Mouse (Mus musculus) heart, postnatal 0 days (tissue): ENCODE measurements at regions not wholly inside any gene's neighbourhood (a gene's known extent, or its start where the extent isn't known, plus 50 kb on each side); places are given as distances from the start of the nearest gene placed in this dataset.

Source experiments
- ATAC-seq: fragments of 200-750 bp; cut with Nextera tagmentation; 2 replicates; pipeline ENCODE4 v1.8.0; 2017; ENCODE audit warnings: low read depth, moderate number of reproducible peaks, moderate library complexity; ENCODE audit not compliant: insufficient read depth
- DNase-seq: peaks from one replicate; pipeline ENCODE4 v3.0.0-alpha.2; 2016; ENCODE audit warnings: low spot score
- H3K27ac ChIP-seq: fragments of 300-500 bp; sonication (generic); 2 replicates; pipeline ENCODE4 v1.5.1; 2014; ENCODE audit warnings: low read depth, mild to moderate bottlenecking
- H3K27me3 ChIP-seq: fragments of 300-500 bp; sonication (generic); 2 replicates; pipeline ENCODE4 v1.6.1; 2014; ENCODE audit warnings: low read length, mixed read lengths; ENCODE audit not compliant: control insufficient read depth, insufficient read depth
- H3K36me3 ChIP-seq: fragments of 300-500 bp; sonication (generic); replicated peaks from 2 replicates; pipeline ENCODE4 v1.6.1; 2014; ENCODE audit warnings: low read length, mixed read lengths; ENCODE audit not compliant: control insufficient read depth, insufficient read depth
- H3K4me1 ChIP-seq: fragments of 300-500 bp; sonication (generic); 2 replicates; pipeline ENCODE4 v1.6.1; 2014; ENCODE audit warnings: antibody characterized with exemption; ENCODE audit not compliant: control insufficient read depth, insufficient read depth
- H3K4me2 ChIP-seq: fragments of 300-500 bp; sonication (generic); 2 replicates; pipeline ENCODE4 v1.6.1; 2014; ENCODE audit warnings: low read depth, mild to moderate bottlenecking, low read length, moderate library complexity
- H3K4me3 ChIP-seq: fragments of 300-500 bp; sonication (generic); 2 replicates; pipeline ENCODE4 v1.5.1; 2014; ENCODE audit warnings: low read depth, low read length
- H3K9ac ChIP-seq: fragments of 300-500 bp; sonication (generic); replicated peaks from 2 replicates; pipeline ENCODE4 v1.6.1; 2014; ENCODE audit warnings: low read depth, low read length, mixed read lengths
- H3K9me3 ChIP-seq: fragments of 300-500 bp; sonication (generic); replicated peaks from 2 replicates; pipeline ENCODE4 v1.6.1; 2016; ENCODE audit warnings: low read length; ENCODE audit not compliant: control insufficient read depth
- CTCF ChIP-seq: IDR thresholded peaks from 2 replicates; pipeline ENCODE4 v1.5.1; 2016; ENCODE audit warnings: antibody characterized with exemption, control low read depth, low read depth
- EP300 ChIP-seq: IDR thresholded peaks from 2 replicates; pipeline ENCODE4 v1.6.1; 2016; ENCODE audit warnings: antibody characterized with exemption, low read depth
- WGBS: fragments of 180-500 bp; shearing (Covaris S2); extraction: QIAGEN DNeasy Blood & Tissue Kit; methylation state at CpG from one replicate; pipeline ENCODE4 v1.1.7; 2014; 5-methylcytosine and 5-hydroxymethylcytosine counted together

DNA sequence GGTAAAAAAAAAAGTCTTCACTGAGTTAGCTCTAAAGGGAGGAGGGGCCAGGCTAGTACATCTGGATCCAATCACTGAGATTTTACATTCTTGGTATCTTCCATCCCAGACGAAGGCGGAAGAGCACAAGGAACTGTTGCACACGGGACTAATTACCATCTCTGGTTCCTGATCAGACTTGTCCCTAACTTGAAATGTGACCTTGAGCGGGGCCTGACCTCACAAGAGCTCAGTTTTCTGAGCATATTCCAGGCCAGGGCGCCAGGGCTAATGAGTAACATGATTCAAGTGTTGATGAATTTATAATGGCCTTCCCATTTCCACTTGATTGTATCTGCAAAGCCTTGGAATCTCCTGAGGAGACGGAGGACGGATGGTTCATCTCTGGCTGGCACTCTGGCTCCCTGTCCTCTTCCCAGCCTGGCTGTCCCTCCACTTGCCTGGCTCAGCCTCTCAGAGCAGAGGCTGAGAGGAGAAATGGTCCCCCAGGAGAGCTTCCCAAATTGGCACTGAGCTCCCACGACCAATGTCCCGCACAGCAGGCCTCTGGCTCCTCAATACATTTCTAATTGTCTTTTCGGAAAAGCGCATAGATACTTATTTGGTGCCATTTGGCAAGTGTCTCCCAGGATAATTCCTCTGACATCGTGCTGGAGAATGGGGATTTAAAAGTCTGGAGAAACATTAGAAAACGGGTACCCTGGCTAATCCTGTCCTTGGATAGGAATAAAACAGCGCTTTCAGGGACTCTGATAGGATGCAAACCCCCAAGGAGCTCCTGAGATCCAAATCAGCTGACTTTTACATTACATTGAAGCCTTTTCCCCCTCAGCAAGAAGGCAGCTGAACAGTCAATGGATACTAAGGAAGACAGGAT, 58.1 kb upstream of the Tln2 start:
- no peak for DNase-seq
- WGBS: 51% methylated on average over 14 of the region's 14 CpGs
- Histone ChIP-seq H3K9ac (no peak overlapping the region), H3K4me2 (no peak overlapping the region), H3K27ac (no peak overlapping the region), H3K9me3 (no peaks in the 10 kb centered on the region), H3K4me1 (no peaks in the 10 kb centered on the region; the same call in 1 of the 2 replicates), H3K4me3 (no peak overlapping the region), H3K36me3 (no peaks in the 10 kb centered on the region), H3K27me3 (no peaks in the 10 kb centered on the region)
- no peak for ATAC-seq
- TF ChIP-seq CTCF (no peak), EP300 (no peak)

DNA sequence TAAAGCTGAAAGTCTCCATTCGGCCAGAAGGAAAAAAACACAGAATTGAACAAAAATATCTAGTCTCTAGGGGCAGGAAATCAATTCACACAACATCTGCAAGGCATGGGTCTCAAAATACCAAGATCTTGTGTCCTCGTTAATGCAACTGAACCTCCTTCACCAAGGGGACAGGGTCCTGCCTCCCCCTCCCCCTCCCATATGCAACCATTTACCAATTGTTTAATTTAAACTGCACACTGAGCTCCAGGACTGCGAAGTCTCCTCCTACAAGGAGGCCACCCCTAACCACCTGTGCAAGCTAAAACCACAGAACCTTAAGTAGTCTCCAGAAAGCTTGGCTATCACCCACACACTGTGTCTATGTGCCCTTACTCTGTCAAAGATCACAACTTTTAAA, 61.4 kb upstream of the Tln2 start:
- no peaks in the 10 kb centered on the region for H3K27me3 ChIP-seq
- no peaks in the 10 kb centered on the region for H3K9me3 ChIP-seq
- ATAC-seq (no peak), DNase-seq (no peak)
- no peak overlapping the region for H3K27ac ChIP-seq
- H3K4me1 ChIP-seq: peaks cover 2% of the 10 kb centered on the region
- no peak overlapping the region for H3K4me3 ChIP-seq
- H3K36me3 ChIP-seq: no peaks in the 10 kb centered on the region
- no peak for TF ChIP-seq CTCF
- TF ChIP-seq EP300: no peak
- WGBS: 78% methylated on average over 3 of the region's 3 CpGs
- H3K4me2 ChIP-seq: no peak overlapping the region
- H3K9ac ChIP-seq: no peak overlapping the region

DNA sequence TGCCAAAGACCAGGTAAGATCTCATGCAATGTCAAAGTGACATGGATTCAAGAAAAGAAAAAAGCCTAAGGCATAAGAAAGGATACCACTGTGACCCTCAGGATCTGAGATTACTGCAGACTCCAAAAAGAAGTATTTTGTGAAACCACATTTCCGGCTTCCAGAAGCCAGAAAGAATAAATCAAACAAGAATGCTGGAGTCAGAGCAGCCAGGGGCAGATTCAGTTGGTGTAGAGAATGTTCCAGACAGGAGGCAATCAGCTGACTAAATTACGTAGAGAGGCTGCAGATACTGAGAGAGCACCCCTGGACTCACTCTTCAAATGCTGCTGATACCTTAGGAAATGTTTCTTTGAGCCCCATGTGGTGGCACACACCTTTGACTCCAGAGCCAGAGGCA, 67.7 kb upstream of the Tln2 start:
- no peak for DNase-seq
- TF ChIP-seq EP300: no peak
- TF ChIP-seq CTCF: no peak
- no peak overlapping the region for H3K4me3 ChIP-seq
- H3K9me3 ChIP-seq: no peaks in the 10 kb centered on the region
- 79% methylated on average over 2 of the region's 2 CpGs for WGBS
- no peak for ATAC-seq
- no peak overlapping the region for H3K27ac ChIP-seq
- no peaks in the 10 kb centered on the region for H3K27me3 ChIP-seq
- peaks cover 40% of the 10 kb centered on the region for H3K4me1 ChIP-seq
- H3K4me2 ChIP-seq: no peak overlapping the region
- no peaks in the 10 kb centered on the region for H3K36me3 ChIP-seq
- no peak overlapping the region for H3K9ac ChIP-seq

DNA sequence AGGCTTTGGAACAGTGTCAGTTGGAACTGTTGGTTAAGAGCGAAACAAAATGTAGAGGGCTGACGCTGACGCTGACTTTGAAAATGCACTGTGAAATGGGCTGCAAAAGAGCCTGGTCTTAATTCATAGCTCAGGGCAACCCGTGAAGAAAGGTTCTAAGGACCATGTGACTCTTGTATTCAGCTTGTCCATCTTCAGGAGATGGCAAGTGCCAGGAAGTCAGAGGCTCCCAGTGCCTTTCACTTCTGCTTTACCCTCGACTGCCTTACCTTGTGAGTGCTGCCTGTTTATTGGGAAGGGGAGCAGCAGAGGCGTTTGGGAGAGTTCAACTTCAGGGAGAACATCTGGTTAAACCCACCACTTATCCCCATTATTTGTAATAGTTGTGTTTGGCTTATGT, 70.1 kb upstream of the Tln2 start:
- WGBS: 11% methylated on average over 6 of the region's 6 CpGs
- Histone ChIP-seq H3K4me2 (peak overlapping the region; percentile 56), H3K4me1 (peaks cover 43% of the 10 kb centered on the region), H3K9me3 (no peaks in the 10 kb centered on the region), H3K36me3 (no peaks in the 10 kb centered on the region), H3K9ac (no peak overlapping the region; the same call in 1 of the 2 replicates), H3K27ac (peak overlapping the region; percentile 50; the same call in 1 of the 2 replicates), H3K4me3 (peak overlapping the region; percentile 29), H3K27me3 (no peaks in the 10 kb centered on the region)
- TF ChIP-seq EP300: no peak
- TF ChIP-seq CTCF: no peak
- no peak for ATAC-seq
- peak; percentile 29 for DNase-seq

DNA sequence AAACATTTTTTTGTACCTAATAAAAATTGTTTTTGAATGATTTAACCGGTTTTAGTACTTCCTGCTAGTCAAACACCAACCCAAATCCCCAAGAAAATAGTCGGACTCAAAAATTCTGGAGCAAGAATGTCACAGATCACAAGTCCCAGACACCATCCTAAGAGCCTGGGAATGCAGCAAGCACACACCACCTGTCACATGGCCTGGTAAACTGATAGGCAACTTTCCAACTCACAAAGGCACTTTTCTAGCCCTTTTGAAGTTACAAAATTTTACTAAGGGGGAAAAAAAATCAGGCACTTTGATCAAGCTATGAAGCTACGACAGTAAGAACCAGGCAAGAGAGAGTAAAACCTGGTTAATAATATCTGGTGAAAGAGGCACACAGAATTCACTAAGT, 70.7 kb upstream of the Tln2 start:
- Histone ChIP-seq H3K4me2 (no peak overlapping the region), H3K4me1 (peaks cover 43% of the 10 kb centered on the region), H3K27ac (0 out of 2 replicates have a peak overlapping the region, but pooled peaks have one; percentile 13), H3K27me3 (no peaks in the 10 kb centered on the region), H3K4me3 (no peak overlapping the region), H3K9ac (no peak overlapping the region), H3K36me3 (no peaks in the 10 kb centered on the region), H3K9me3 (no peaks in the 10 kb centered on the region)
- ATAC-seq: no peak
- WGBS: 43% methylated on average over 3 of the region's 3 CpGs
- TF ChIP-seq EP300: no peak
- TF ChIP-seq CTCF: no peak
- DNase-seq: no peak
